Mouse (Mus musculus) embryonic facial prominence, embryonic 14.5 days (tissue): ENCODE measurements around the gene Hoxa6. TPM values are rescaled to one million over a fixed set of nuclear protein-coding genes. Genes with fewer than 3 reads are reported as not detected.

Experiments used
- ATAC-seq: fragments of 200-750 bp; cut with Nextera tagmentation; 2 replicates; pipeline ENCODE4 v1.8.0; 2017; ENCODE audit warnings: low read depth, moderate number of reproducible peaks, moderate TSS enrichment
- DNase-seq: peaks from one replicate; pipeline ENCODE4 v3.0.0-alpha.2; 2015; ENCODE audit warnings: low spot score
- H3K27ac ChIP-seq: fragments of 300-500 bp; sonication (generic); replicated peaks from 2 replicates; pipeline ENCODE4 v1.5.1; 2014; ENCODE audit warnings: low read depth, mild to moderate bottlenecking, low read length, moderate library complexity
- H3K27me3 ChIP-seq: fragments of 300-500 bp; sonication (generic); replicated peaks from 2 replicates; pipeline ENCODE4 v1.6.1; 2014; ENCODE audit warnings: low read length; ENCODE audit not compliant: control insufficient read depth, insufficient read depth
- H3K36me3 ChIP-seq: fragments of 300-500 bp; sonication (generic); 2 replicates; pipeline ENCODE4 v1.6.1; 2014; ENCODE audit warnings: low read length, mixed read lengths; ENCODE audit not compliant: control insufficient read depth, insufficient read depth
- H3K4me1 ChIP-seq: fragments of 300-500 bp; sonication (generic); 2 replicates; pipeline ENCODE4 v1.6.1; 2014; ENCODE audit warnings: antibody characterized with exemption, low read length; ENCODE audit not compliant: control insufficient read depth, insufficient read depth
- H3K4me2 ChIP-seq: fragments of 300-500 bp; sonication (generic); 2 replicates; pipeline ENCODE4 v1.6.1; 2014; ENCODE audit warnings: low read depth, mild to moderate bottlenecking, low read length, moderate library complexity, mixed read lengths
- H3K4me3 ChIP-seq: fragments of 300-500 bp; sonication (generic); 2 replicates; pipeline ENCODE4 v1.5.1; 2014; ENCODE audit warnings: low read depth, mild to moderate bottlenecking, low read length
- H3K9ac ChIP-seq: fragments of 300-500 bp; sonication (generic); 2 replicates; pipeline ENCODE4 v1.6.1; 2014; ENCODE audit warnings: low read depth, mild to moderate bottlenecking, low read length, moderate library complexity, mixed read lengths
- H3K9me3 ChIP-seq: fragments of 300-500 bp; sonication (generic); 2 replicates; pipeline ENCODE4 v1.6.1; 2016; ENCODE audit warnings: low read length; ENCODE audit not compliant: control insufficient read depth
- WGBS: fragments of 180-500 bp; shearing (Covaris S2); extraction: QIAGEN DNeasy Blood & Tissue Kit; methylation state at CpG from one replicate; pipeline ENCODE4 v1.1.7; 2014; 5-methylcytosine and 5-hydroxymethylcytosine counted together
- polyA plus RNA-seq: library from polyadenylated mRNA; unstranded; fragments of >200 nt; fragmentation: Nextera tagmentation; extraction: Ambion mirVana; gene quantifications from 2 replicates; pipeline ENCODE4 v1.2.1, GENCODE M21; 2014

Hoxa6 gene
- polyA plus RNA-seq, 1 experiment from 2014 or later, result not detected

GRCm38 (mm10) chr6:52206882-52207683 is 1.4 kb downstream of the Hoxa6 start:
- Histone ChIP-seq H3K27me3 (peaks cover 100% of the 10 kb centered on the region), H3K4me2 (no peak overlapping the region), H3K36me3 (no peaks in the 10 kb centered on the region), H3K4me3 (no peak overlapping the region), H3K27ac (no peak overlapping the region), H3K4me1 (0 out of 2 replicates have a peak, but pooled peaks cover 4% of the 10 kb centered on the region), H3K9ac (no peak overlapping the region), H3K9me3 (no peaks in the 10 kb centered on the region)
- DNase-seq (no peak), ATAC-seq (no peak)
- WGBS, result 7% methylated on average over 4 of the region's 4 CpGs

GRCm38 (mm10) chr6:52205638-52206621 is 2.6 kb downstream of the Hoxa6 start:
- WGBS, result 2% methylated on average over 54 of the region's 55 CpGs
- no peaks in the 10 kb centered on the region for H3K9me3 ChIP-seq
- H3K4me1 ChIP-seq, result 0 out of 2 replicates have a peak, but pooled peaks cover 4% of the 10 kb centered on the region
- no peak overlapping the region for H3K4me3 ChIP-seq
- H3K36me3 ChIP-seq, result no peaks in the 10 kb centered on the region
- H3K4me2 ChIP-seq, result no peak overlapping the region; the same call in 1 of the 2 replicates
- DNase-seq, result no peak
- H3K27ac ChIP-seq, result no peak overlapping the region
- ATAC-seq, result no peak
- H3K27me3 ChIP-seq, result peaks cover 100% of the 10 kb centered on the region
- no peak overlapping the region for H3K9ac ChIP-seq

- WGBS, result 6% methylated on average over 14 of the region's 14 CpGs
- no peak overlapping the region for H3K27ac ChIP-seq
- 0 out of 2 replicates have a peak, but pooled peaks cover 4% of the 10 kb centered on the region for H3K4me1 ChIP-seq
- no peak for DNase-seq
- no peak overlapping the region for H3K4me3 ChIP-seq
- no peak overlapping the region for H3K9ac ChIP-seq
- no peaks in the 10 kb centered on the region for H3K36me3 ChIP-seq
- H3K4me2 ChIP-seq, result no peak overlapping the region
- peaks cover 100% of the 10 kb centered on the region for H3K27me3 ChIP-seq
- ATAC-seq, result no peak
- H3K9me3 ChIP-seq, result no peaks in the 10 kb centered on the region
These were observed 3.3 kb downstream of the Hoxa6 start for GRCm38 (mm10) chr6:52205221-52205620.

- DNase-seq (no peak), ATAC-seq (no peak)
- H3K27me3 ChIP-seq, result peaks cover 100% of the 10 kb centered on the region
- no peaks in the 10 kb centered on the region for H3K9me3 ChIP-seq
- 0 out of 2 replicates have a peak, but pooled peaks cover 4% of the 10 kb centered on the region for H3K4me1 ChIP-seq
- H3K27ac ChIP-seq, result no peak within 1 kb of the TSS
- under 1% methylated on average over 51 of the region's 65 CpGs for WGBS
- peak within 1 kb of the TSS; percentile 34 for H3K4me3 ChIP-seq
- H3K36me3 ChIP-seq, result no peaks in the 10 kb centered on the region
- H3K4me2 ChIP-seq, result peak within 1 kb of the TSS; percentile 47
- H3K9ac ChIP-seq, result peak within 1 kb of the TSS; percentile 31; the same call in 1 of the 2 replicates
These were observed 4.3 kb downstream of the Hoxa6 start, which contains the start of gene Hoxa5 for GRCm38 (mm10) chr6:52204050-52204752. Gene Hoxa5 (minus strand): TSS chr6:52204587.

GRCm38 (mm10) chr6:52203371-52204049 is 5.0 kb downstream of the Hoxa6 start:
- ATAC-seq (0 out of 2 replicates have a peak, but pooled peaks have one; percentile 37), DNase-seq (no peak)
- Histone ChIP-seq H3K4me2 (peak overlapping the region; percentile 47), H3K36me3 (no peaks in the 10 kb centered on the region), H3K9ac (peak overlapping the region; percentile 31; the same call in 1 of the 2 replicates), H3K27me3 (peaks cover 100% of the 10 kb centered on the region), H3K4me1 (0 out of 2 replicates have a peak, but pooled peaks cover 4% of the 10 kb centered on the region), H3K9me3 (no peaks in the 10 kb centered on the region), H3K27ac (no peak overlapping the region), H3K4me3 (peak overlapping the region; percentile 34)
- WGBS, result under 1% methylated on average over 28 of the region's 46 CpGs

- Histone ChIP-seq H3K4me3 (peak overlapping the region; percentile 34), H3K9me3 (no peaks in the 10 kb centered on the region), H3K4me2 (peak overlapping the region; percentile 47; the same call in 1 of the 2 replicates), H3K4me1 (0 out of 2 replicates have a peak, but pooled peaks cover 4% of the 10 kb centered on the region), H3K27me3 (peaks cover 100% of the 10 kb centered on the region), H3K9ac (no peak overlapping the region), H3K36me3 (no peaks in the 10 kb centered on the region), H3K27ac (no peak overlapping the region)
- DNase-seq (no peak), ATAC-seq (no peak)
- 1% methylated on average over 10 of the region's 10 CpGs for WGBS
These were observed 5.5 kb downstream of the Hoxa6 start for GRCm38 (mm10) chr6:52203121-52203370.

GRCm38 (mm10) chr6:52202362-52203120 is 6.0 kb downstream of the Hoxa6 start:
- peak overlapping the region; percentile 47; the same call in 1 of the 2 replicates for H3K4me2 ChIP-seq
- ATAC-seq (no peak), DNase-seq (no peak)
- H3K9me3 ChIP-seq, result no peaks in the 10 kb centered on the region
- H3K4me1 ChIP-seq, result 0 out of 2 replicates have a peak, but pooled peaks cover 4% of the 10 kb centered on the region
- no peaks in the 10 kb centered on the region for H3K36me3 ChIP-seq
- WGBS, result 4% methylated on average over 22 of the region's 22 CpGs
- H3K27ac ChIP-seq, result no peak overlapping the region
- peaks cover 100% of the 10 kb centered on the region for H3K27me3 ChIP-seq
- H3K4me3 ChIP-seq, result peak overlapping the region; percentile 34; the same call in 1 of the 2 replicates
- no peak overlapping the region for H3K9ac ChIP-seq
